Mouse (Mus musculus): ENCODE measurements around the gene Bach2.

Bach2 gene

DNA sequence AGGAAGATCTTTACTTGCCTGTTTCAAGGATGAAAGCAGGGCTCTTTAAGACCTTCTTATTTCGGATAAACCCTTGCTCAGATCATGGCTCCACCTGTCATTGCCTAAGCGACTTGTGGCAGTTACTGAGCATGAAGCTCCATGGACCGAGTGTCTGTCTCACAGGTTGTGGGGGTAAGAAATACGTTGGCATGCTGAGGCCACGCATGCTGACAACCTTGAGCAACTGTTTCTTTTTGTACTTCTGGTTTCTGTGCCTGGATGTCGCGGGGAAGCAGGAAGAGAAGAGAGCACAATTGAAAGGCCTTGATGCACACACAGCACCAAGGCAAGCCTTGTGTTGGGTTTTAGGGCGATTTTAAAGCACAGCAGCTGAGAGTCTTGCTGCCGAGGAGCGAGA, 87.7 kb downstream of the Bach2 start:
- TF ChIP-seq POU5F1 (IDR thresholded peaks at IDR 0.05; ENCODE audit: borderline replicate concordance, low read length) (no peak), CTCF (conservative IDR thresholded peaks at IDR 0.05; ENCODE audit: low read length) (no peak), NANOG (IDR thresholded peaks at IDR 0.05; ENCODE audit: borderline replicate concordance, low read length) (no peak)
- H3K27me3 ChIP-seq (ENCODE audit: insufficient read depth, low read length) = no peaks in the 10 kb centered on the region
- H3K4me1 ChIP-seq (replicated peaks; ENCODE audit: low read depth, low read length) = no peaks in the 10 kb centered on the region
- no peaks in the 10 kb centered on the region for H3K9me3 ChIP-seq (ENCODE audit: low read length)
- no peak overlapping the region for H3K4me3 ChIP-seq (replicated peaks; ENCODE audit: low read length)
- H3K36me3 ChIP-seq (ENCODE audit: insufficient read depth, low read length) = no peaks in the 10 kb centered on the region

DNA sequence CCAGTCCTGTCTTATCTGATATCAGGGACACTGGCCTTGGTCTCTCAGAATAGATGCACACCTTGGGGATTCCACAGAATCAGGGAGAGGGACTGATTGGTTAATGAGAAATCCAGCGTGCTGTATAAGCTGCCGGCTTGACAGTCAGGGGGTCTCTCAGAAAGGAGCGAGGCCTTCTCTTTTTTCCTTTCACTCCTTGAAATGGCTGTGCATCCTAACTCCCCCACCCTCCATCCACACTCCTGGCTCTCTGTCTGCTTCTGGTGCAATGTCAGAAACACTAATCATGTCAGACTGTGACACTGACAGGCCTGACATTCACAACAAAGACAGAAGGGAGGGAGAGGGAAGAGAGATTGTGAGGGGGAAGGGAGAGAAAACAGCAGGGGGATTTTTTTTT, 88.3 kb downstream of the Bach2 start:
- Histone ChIP-seq H3K4me3 (replicated peaks; ENCODE audit: low read length) (no peak overlapping the region), H3K4me1 (replicated peaks; ENCODE audit: low read depth, low read length) (no peaks in the 10 kb centered on the region), H3K9me3 (ENCODE audit: low read length) (no peaks in the 10 kb centered on the region), H3K36me3 (ENCODE audit: insufficient read depth, low read length) (no peaks in the 10 kb centered on the region), H3K27me3 (ENCODE audit: insufficient read depth, low read length) (no peaks in the 10 kb centered on the region)
- TF ChIP-seq POU5F1 (IDR thresholded peaks at IDR 0.05; ENCODE audit: borderline replicate concordance, low read length) (no peak), CTCF (conservative IDR thresholded peaks at IDR 0.05; ENCODE audit: low read length) (no peak)

DNA sequence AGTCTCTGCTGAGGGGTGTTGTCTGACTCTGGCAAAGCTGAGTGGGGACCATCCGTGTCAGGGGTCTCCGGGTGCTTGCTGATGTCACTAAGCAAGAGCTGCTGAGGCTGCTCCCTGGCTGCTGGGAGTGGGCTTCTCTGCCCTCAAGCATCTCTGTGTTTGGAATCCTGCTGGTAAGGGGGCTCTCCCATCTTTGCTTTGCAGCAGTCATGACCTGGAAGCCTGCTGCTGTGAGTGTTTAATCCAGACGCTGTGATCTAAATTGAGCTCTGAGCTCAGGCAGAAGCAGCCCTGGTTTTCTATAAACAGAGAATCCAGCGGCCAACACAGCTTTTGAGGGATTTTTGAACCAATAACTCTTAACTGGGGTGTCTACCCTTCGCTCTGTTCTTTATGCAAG, 89.0 kb downstream of the Bach2 start:
- TF ChIP-seq NANOG (IDR thresholded peaks at IDR 0.05; ENCODE audit: borderline replicate concordance, low read length) = no peak
- TF ChIP-seq POU5F1 (IDR thresholded peaks at IDR 0.05; ENCODE audit: borderline replicate concordance, low read length) = no peak
- TF ChIP-seq CTCF (conservative IDR thresholded peaks at IDR 0.05; ENCODE audit: low read length) = no peak
- Histone ChIP-seq H3K4me1 (replicated peaks; ENCODE audit: low read depth, low read length) (no peaks in the 10 kb centered on the region), H3K27me3 (ENCODE audit: insufficient read depth, low read length) (no peaks in the 10 kb centered on the region), H3K36me3 (ENCODE audit: insufficient read depth, low read length) (no peaks in the 10 kb centered on the region), H3K9me3 (ENCODE audit: low read length) (no peaks in the 10 kb centered on the region), H3K4me3 (replicated peaks; ENCODE audit: low read length) (no peak overlapping the region)

DNA sequence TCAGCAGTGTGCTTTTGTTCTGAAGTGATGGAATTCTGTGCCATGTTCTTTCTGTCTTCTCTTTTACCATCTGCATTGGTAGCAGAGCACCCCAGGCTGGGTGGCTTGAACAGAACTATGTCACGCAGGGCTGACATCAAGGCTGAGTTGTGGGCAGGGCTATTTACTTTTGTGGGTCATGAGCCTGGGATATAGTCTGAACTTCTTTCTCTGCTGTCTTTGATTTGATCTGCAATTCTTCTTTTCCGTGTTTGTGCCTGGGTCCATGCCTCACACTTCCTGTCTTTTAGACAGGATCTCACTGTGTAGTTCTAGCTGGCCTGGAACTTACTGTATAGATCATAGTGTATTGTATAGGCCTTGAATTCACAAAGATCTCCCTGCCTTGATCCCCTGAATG, 90.0 kb downstream of the Bach2 start:
- no peaks in the 10 kb centered on the region for H3K27me3 ChIP-seq (ENCODE audit: insufficient read depth, low read length)
- H3K4me3 ChIP-seq (replicated peaks; ENCODE audit: low read length) = no peak overlapping the region
- no peaks in the 10 kb centered on the region for H3K36me3 ChIP-seq (ENCODE audit: insufficient read depth, low read length)
- H3K9me3 ChIP-seq (ENCODE audit: low read length) = no peaks in the 10 kb centered on the region
- H3K4me1 ChIP-seq (replicated peaks; ENCODE audit: low read depth, low read length) = no peaks in the 10 kb centered on the region
- TF ChIP-seq POU5F1 (IDR thresholded peaks at IDR 0.05; ENCODE audit: borderline replicate concordance, low read length) (no peak), NANOG (IDR thresholded peaks at IDR 0.05; ENCODE audit: borderline replicate concordance, low read length) (no peak), CTCF (conservative IDR thresholded peaks at IDR 0.05; ENCODE audit: low read length) (no peak)

DNA sequence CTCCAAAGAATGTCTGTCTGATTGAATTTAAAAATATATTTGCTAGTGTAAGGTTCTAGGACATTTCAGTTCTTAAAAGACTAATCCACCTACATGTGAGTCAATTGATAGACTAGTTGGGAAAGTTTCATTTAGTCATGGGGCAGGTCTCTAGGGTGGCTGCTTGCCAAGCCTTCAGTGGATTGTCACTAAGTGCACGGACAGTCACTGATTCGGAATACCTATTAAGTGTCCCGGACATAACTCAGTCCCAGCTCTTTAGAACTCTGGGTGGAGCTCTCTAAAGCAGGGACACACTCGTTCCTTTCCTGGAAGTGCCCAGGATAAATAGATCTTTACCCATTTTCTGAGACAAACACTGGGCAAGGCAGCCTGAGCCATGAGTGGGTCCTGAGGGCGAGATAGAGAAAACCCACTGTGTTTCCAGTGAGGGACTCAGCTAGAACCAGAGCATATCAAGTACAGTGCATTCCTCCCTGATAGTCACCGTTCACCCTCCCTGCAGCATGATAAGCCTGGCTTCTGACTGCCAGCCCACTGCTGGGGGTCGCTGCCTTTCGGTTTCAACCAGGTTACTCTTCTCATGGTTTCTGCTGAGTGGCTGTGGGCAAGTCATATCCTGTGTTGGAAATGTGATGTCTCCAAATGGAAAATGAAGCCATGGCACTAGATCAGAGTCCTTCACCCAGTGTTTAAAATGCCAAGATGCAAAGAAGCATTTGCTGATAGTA, 92.1 kb downstream of the Bach2 start:
- H3K27me3 ChIP-seq (ENCODE audit: insufficient read depth, low read length) = no peaks in the 10 kb centered on the region
- TF ChIP-seq POU5F1 (IDR thresholded peaks at IDR 0.05; ENCODE audit: borderline replicate concordance, low read length) = no peak
- TF ChIP-seq NANOG (IDR thresholded peaks at IDR 0.05; ENCODE audit: borderline replicate concordance, low read length) = no peak
- no peak for TF ChIP-seq CTCF (conservative IDR thresholded peaks at IDR 0.05; ENCODE audit: low read length)
- peaks cover 2% of the 10 kb centered on the region for H3K4me1 ChIP-seq (replicated peaks; ENCODE audit: low read depth, low read length)
- no peaks in the 10 kb centered on the region for H3K36me3 ChIP-seq (ENCODE audit: insufficient read depth, low read length)
- H3K4me3 ChIP-seq (replicated peaks; ENCODE audit: low read length) = no peak overlapping the region
- no peaks in the 10 kb centered on the region for H3K9me3 ChIP-seq (ENCODE audit: low read length)

DNA sequence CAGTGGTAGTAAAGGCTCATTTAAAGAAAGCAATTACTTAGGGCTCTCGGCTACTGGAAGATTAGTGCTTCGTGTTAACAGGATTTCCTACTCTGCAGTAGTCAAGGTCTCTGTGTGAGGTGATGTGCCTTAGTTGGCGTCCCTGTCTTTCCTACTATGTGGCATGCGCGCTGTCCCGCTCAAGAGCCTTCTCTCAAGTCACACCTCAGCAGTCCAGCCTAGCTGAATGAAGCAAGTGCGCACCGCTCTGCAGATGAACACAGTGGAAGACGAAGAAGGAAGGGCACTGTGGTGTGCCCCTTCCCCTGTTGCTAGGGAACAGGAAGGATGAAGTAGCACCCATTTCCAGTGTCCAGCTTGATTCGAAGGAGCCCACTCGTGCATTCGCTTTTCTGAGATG, 93.4 kb downstream of the Bach2 start:
- Histone ChIP-seq H3K36me3 (ENCODE audit: insufficient read depth, low read length) (no peaks in the 10 kb centered on the region), H3K27me3 (ENCODE audit: insufficient read depth, low read length) (no peaks in the 10 kb centered on the region), H3K4me1 (replicated peaks; ENCODE audit: low read depth, low read length) (peaks cover 3% of the 10 kb centered on the region), H3K4me3 (replicated peaks; ENCODE audit: low read length) (no peak overlapping the region), H3K9me3 (ENCODE audit: low read length) (no peaks in the 10 kb centered on the region)
- TF ChIP-seq CTCF (conservative IDR thresholded peaks at IDR 0.05; ENCODE audit: low read length) (no peak), NANOG (IDR thresholded peaks at IDR 0.05; ENCODE audit: borderline replicate concordance, low read length) (no peak), POU5F1 (IDR thresholded peaks at IDR 0.05; ENCODE audit: borderline replicate concordance, low read length) (no peak)

DNA sequence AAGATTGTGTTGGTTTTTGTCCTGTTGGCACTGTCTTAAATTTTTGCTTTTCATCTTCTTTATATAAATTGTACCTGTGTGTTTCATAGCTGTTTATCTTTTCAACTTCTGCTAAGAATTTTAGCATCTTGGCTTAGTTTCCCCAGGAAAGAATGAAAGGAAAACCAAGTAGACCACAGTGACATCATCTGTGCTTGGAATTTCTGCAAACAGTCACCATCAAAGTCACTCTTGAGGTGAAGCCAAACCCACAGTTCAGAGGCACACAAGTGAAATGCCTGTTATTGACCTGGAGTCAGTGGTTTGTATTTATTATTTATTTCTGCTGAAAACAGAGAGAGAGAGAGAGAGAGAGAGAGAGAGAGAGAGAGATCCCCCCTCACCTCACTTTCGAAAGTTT, 95.5 kb downstream of the Bach2 start:
- peaks cover 19% of the 10 kb centered on the region for H3K4me1 ChIP-seq (replicated peaks; ENCODE audit: low read depth, low read length)
- no peaks in the 10 kb centered on the region for H3K36me3 ChIP-seq (ENCODE audit: insufficient read depth, low read length)
- TF ChIP-seq CTCF (conservative IDR thresholded peaks at IDR 0.05; ENCODE audit: low read length) (no peak), NANOG (IDR thresholded peaks at IDR 0.05; ENCODE audit: borderline replicate concordance, low read length) (no peak), POU5F1 (IDR thresholded peaks at IDR 0.05; ENCODE audit: borderline replicate concordance, low read length) (no peak)
- H3K27me3 ChIP-seq (ENCODE audit: insufficient read depth, low read length) = 0 out of 2 replicates have a peak, but pooled peaks cover 9% of the 10 kb centered on the region
- no peak overlapping the region for H3K4me3 ChIP-seq (replicated peaks; ENCODE audit: low read length)
- no peaks in the 10 kb centered on the region for H3K9me3 ChIP-seq (ENCODE audit: low read length)

DNA sequence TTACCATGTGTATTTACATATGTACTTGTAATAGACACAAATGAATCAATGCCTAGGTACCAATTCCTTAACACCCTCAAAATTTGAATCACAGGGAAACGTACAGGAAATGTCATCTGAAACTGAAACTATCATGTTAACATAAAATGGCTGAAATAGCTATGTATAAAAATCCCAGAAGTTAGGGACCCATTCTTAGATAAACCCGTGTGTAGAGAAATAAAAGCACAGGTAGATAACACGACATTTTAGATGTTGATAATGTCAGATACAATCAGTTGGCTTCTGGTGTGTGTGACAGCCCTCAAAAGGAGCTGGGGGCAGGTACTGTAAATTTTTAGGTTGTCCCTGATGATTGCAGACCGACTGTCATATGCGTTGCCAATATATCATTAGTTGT, 96.2 kb downstream of the Bach2 start:
- Histone ChIP-seq H3K9me3 (ENCODE audit: low read length) (no peaks in the 10 kb centered on the region), H3K27me3 (ENCODE audit: insufficient read depth, low read length) (0 out of 2 replicates have a peak, but pooled peaks cover 9% of the 10 kb centered on the region), H3K4me3 (replicated peaks; ENCODE audit: low read length) (no peak overlapping the region), H3K4me1 (replicated peaks; ENCODE audit: low read depth, low read length) (peaks cover 19% of the 10 kb centered on the region), H3K36me3 (ENCODE audit: insufficient read depth, low read length) (no peaks in the 10 kb centered on the region)
- no peak for TF ChIP-seq CTCF (conservative IDR thresholded peaks at IDR 0.05; ENCODE audit: low read length)
- no peak for TF ChIP-seq POU5F1 (IDR thresholded peaks at IDR 0.05; ENCODE audit: borderline replicate concordance, low read length)
- TF ChIP-seq NANOG (IDR thresholded peaks at IDR 0.05; ENCODE audit: borderline replicate concordance, low read length) = no peak

DNA sequence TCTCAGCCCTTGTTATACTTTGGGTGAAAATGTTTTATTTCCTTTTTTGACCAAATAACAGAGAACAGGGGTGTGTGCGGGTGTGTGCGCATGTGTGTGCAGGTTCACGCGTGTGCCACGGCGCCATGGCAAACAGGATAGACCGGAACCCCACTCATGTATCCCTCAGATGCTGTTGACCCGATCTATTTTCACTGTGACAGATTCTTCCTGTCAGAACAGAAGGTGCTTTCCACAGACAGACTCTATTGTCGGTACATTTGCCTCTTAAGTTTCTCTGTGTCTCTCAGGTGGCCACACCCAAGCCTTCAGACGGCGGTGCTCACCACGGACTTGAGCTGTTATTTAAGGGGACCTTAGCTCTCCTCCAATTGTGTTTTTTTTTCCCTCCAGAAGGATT, 97.1 kb downstream of the Bach2 start:
- 0 out of 2 replicates have a peak, but pooled peaks cover 9% of the 10 kb centered on the region for H3K27me3 ChIP-seq (ENCODE audit: insufficient read depth, low read length)
- no peaks in the 10 kb centered on the region for H3K36me3 ChIP-seq (ENCODE audit: insufficient read depth, low read length)
- no peak overlapping the region for H3K4me3 ChIP-seq (replicated peaks; ENCODE audit: low read length)
- H3K4me1 ChIP-seq (replicated peaks; ENCODE audit: low read depth, low read length) = peaks cover 19% of the 10 kb centered on the region
- no peak for TF ChIP-seq CTCF (conservative IDR thresholded peaks at IDR 0.05; ENCODE audit: low read length)
- TF ChIP-seq NANOG (IDR thresholded peaks at IDR 0.05; ENCODE audit: borderline replicate concordance, low read length) = no peak
- no peak for TF ChIP-seq POU5F1 (IDR thresholded peaks at IDR 0.05; ENCODE audit: borderline replicate concordance, low read length)
- no peaks in the 10 kb centered on the region for H3K9me3 ChIP-seq (ENCODE audit: low read length)

All from E14TG2a.4 (cell line).